Mouse (Mus musculus) ES-E14 (cell line): ENCODE results near the gene Igsf10. TPM values are rescaled to one million over a fixed set of nuclear protein-coding genes. Genes with fewer than 3 reads are reported as not detected.

Source experiments
- DNase-seq: peaks from one replicate; pipeline ENCODE4 v3.0.0-alpha.2; 2013; ENCODE audit warnings: low read depth, low spot score
- H3K27ac ChIP-seq: 2 replicates; pipeline ENCODE4 v1.5.1; 2012; ENCODE audit warnings: low read depth, mild to moderate bottlenecking, low read length, moderate library complexity, mixed read lengths; ENCODE audit not compliant: poor library complexity, insufficient read depth, severe bottlenecking
- H3K36me3 ChIP-seq: 2 replicates; pipeline ENCODE4 v1.6.1; 2012; ENCODE audit warnings: mild to moderate bottlenecking, low read length, moderate library complexity, mixed read lengths; ENCODE audit not compliant: control insufficient read depth, poor library complexity, insufficient read depth, severe bottlenecking
- H3K4me1 ChIP-seq, 2 experiments: fragments of 150-350 bp in 1 of 2; sonication (generic) in 1 of 2; 2 replicates each; pipeline ENCODE4 v1.6.1; 2012; ENCODE audit warnings: low read length in 2 of 2, mild to moderate bottlenecking in 1 of 2, mixed read lengths in 1 of 2; ENCODE audit not compliant: control insufficient read depth in 2 of 2, insufficient read depth in 2 of 2, poor library complexity in 1 of 2
- H3K4me3 ChIP-seq, 2 experiments: fragments of 150-350 bp in 1 of 2; sonication (generic) in 1 of 2; 2 replicates each; pipeline ENCODE4 v1.5.1; 2012; ENCODE audit warnings: low read length in 2 of 2, low read depth in 1 of 2, mild to moderate bottlenecking in 1 of 2, mixed read lengths in 1 of 2; ENCODE audit not compliant: insufficient read depth in 1 of 2, poor library complexity in 1 of 2, severe bottlenecking in 1 of 2
- H3K9ac ChIP-seq: 2 replicates; pipeline ENCODE4 v1.6.1; 2012; ENCODE audit warnings: low read depth, mild to moderate bottlenecking, low read length, mixed read lengths; ENCODE audit not compliant: poor library complexity, insufficient read depth, severe bottlenecking
- H3K9me3 ChIP-seq: fragments of 150-350 bp; sonication (generic); 2 replicates; pipeline ENCODE4 v1.6.1; 2012; ENCODE audit warnings: low read depth, mild to moderate bottlenecking, low read length; ENCODE audit not compliant: control insufficient read depth, insufficient read depth
- CHD2 ChIP-seq: IDR thresholded peaks from 2 replicates; pipeline ENCODE4 v1.6.1; 2014; ENCODE audit warnings: mild to moderate bottlenecking, low read depth, low read length, inconsistent platforms
- HCFC1 ChIP-seq: IDR thresholded peaks from 2 replicates; pipeline ENCODE4 v1.6.1; 2012; ENCODE audit warnings: low read length, inconsistent platforms, borderline replicate concordance; ENCODE audit not compliant: insufficient read depth
- MAFK ChIP-seq: IDR thresholded peaks from 2 replicates; pipeline ENCODE4 v1.6.1; 2014; ENCODE audit warnings: mild to moderate bottlenecking, low read depth, low read length, inconsistent platforms; ENCODE audit not compliant: insufficient read depth
- ZC3H11A ChIP-seq: IDR thresholded peaks from 2 replicates; pipeline ENCODE4 v1.6.1; 2012; ENCODE audit warnings: low read depth, mild to moderate bottlenecking, inconsistent platforms, low read length, borderline replicate concordance
- ZNF384 ChIP-seq: IDR thresholded peaks from 2 replicates; pipeline ENCODE4 v1.6.1; 2012; ENCODE audit warnings: low read depth, low read length, inconsistent platforms
- in situ Hi-C, 2 experiments: fragments of 600-800 bp; cut with MboI; formaldehyde crosslinking; loops; one replicate each; pipeline ENCODE4 v1.15.1; 2025; ENCODE audit warnings: low sequenced_read_pairs in 2 of 2, inconsistent platforms in 1 of 2; ENCODE audit not compliant: unreplicated experiment in 2 of 2
- total RNA-seq: library from RNA; depleted of rRNA; stranded (reverse); fragments of 300-350 nt; gene quantifications from 2 replicates; pipeline ENCODE4 v1.2.3, GENCODE M21; 2012

Gene Igsf10
- total RNA-seq, 1 experiment = 2.7 TPM

GRCm38 (mm10) chr3:59305518-59305917 lies 38.7 kb downstream of the Igsf10 start:
- Histone ChIP-seq H3K4me1 (no peaks in the 10 kb centered on the region), H3K27ac (no peak overlapping the region), H3K9me3 (no peaks in the 10 kb centered on the region), H3K36me3 (no peaks in the 10 kb centered on the region), H3K4me3 (no peak overlapping the region), H3K9ac (no peak overlapping the region)
- no peak for DNase-seq
- in situ Hi-C loops = no loop called here
- no peak for TF ChIP-seq ZNF384
- no peak for TF ChIP-seq CHD2
- no peak for TF ChIP-seq ZC3H11A
- no peak for TF ChIP-seq HCFC1
- no peak for TF ChIP-seq MAFK

GRCm38 (mm10) chr3:59304944-59305343 lies 39.2 kb downstream of the Igsf10 start:
- no peaks in the 10 kb centered on the region for H3K9me3 ChIP-seq
- no peak overlapping the region for H3K9ac ChIP-seq
- no peak for DNase-seq
- in situ Hi-C loops = no loop called here
- H3K4me1 ChIP-seq = no peaks in the 10 kb centered on the region
- TF ChIP-seq MAFK (no peak), HCFC1 (no peak)
- H3K4me3 ChIP-seq = no peak overlapping the region
- no peaks in the 10 kb centered on the region for H3K36me3 ChIP-seq
- H3K27ac ChIP-seq = no peak overlapping the region

- Histone ChIP-seq H3K4me1 (no peaks in the 10 kb centered on the region), H3K9me3 (no peaks in the 10 kb centered on the region), H3K9ac (no peak overlapping the region), H3K4me3 (no peak overlapping the region), H3K36me3 (no peaks in the 10 kb centered on the region), H3K27ac (no peak overlapping the region)
- DNase-seq = peak; percentile 16
- TF ChIP-seq ZNF384 (no peak), HCFC1 (no peak), MAFK (no peak), CHD2 (no peak), ZC3H11A (no peak)
- in situ Hi-C loops = no loop called here
Measured at GRCm38 (mm10) chr3:59297653-59298052, 46.5 kb downstream of the Igsf10 start.

- Histone ChIP-seq H3K27ac (no peak overlapping the region), H3K4me1 (no peaks in the 10 kb centered on the region), H3K9me3 (no peaks in the 10 kb centered on the region), H3K36me3 (no peaks in the 10 kb centered on the region), H3K4me3 (no peak overlapping the region), H3K9ac (no peak overlapping the region)
- in situ Hi-C loops = no loop called here
- no peak for DNase-seq
- no peak for TF ChIP-seq HCFC1
- no peak for TF ChIP-seq ZNF384
- TF ChIP-seq MAFK = no peak
- TF ChIP-seq CHD2 = no peak
- TF ChIP-seq ZC3H11A = no peak
Measured at GRCm38 (mm10) chr3:59296563-59297130, 47.5 kb downstream of the Igsf10 start.

- H3K9me3 ChIP-seq = no peaks in the 10 kb centered on the region
- no peak for DNase-seq
Measured at GRCm38 (mm10) chr3:59295699-59296562, 48.3 kb downstream of the Igsf10 start.

More at GRCm38 (mm10) chr3:59295699-59296562, 48.3 kb downstream of the Igsf10 start:
- Histone ChIP-seq H3K36me3 (no peaks in the 10 kb centered on the region), H3K9ac (no peak overlapping the region), H3K4me3 (no peak overlapping the region), H3K4me1 (no peaks in the 10 kb centered on the region), H3K27ac (no peak overlapping the region)
- no peak for TF ChIP-seq MAFK
- TF ChIP-seq ZC3H11A = no peak
- TF ChIP-seq ZNF384 = no peak
- TF ChIP-seq HCFC1 = no peak
- TF ChIP-seq CHD2 = no peak
- in situ Hi-C loops = no loop called here
